Mouse (Mus musculus) kidney, embryonic 15.5 days (tissue): ENCODE measurements around the gene Mycbp2. TPM values are rescaled to one million over a fixed set of nuclear protein-coding genes. Genes with fewer than 3 reads are reported as not detected.

Source experiments
- ATAC-seq: fragments of 200-750 bp; cut with Nextera tagmentation; replicated peaks from 2 replicates; pipeline ENCODE4 v1.8.0; 2017; ENCODE audit warnings: moderate TSS enrichment; ENCODE audit not compliant: low FRiP score
- H3K27ac ChIP-seq: fragments of 300-500 bp; sonication (generic); 2 replicates; pipeline ENCODE4 v1.5.1; 2015; ENCODE audit warnings: mild to moderate bottlenecking, inconsistent platforms
- H3K27me3 ChIP-seq: fragments of 300-500 bp; sonication (generic); 2 replicates; pipeline ENCODE4 v1.6.1; 2015; ENCODE audit warnings: inconsistent platforms
- H3K36me3 ChIP-seq: fragments of 300-500 bp; sonication (generic); 2 replicates; pipeline ENCODE4 v1.6.1; 2015; ENCODE audit warnings: inconsistent platforms
- H3K4me1 ChIP-seq: fragments of 300-500 bp; sonication (generic); 2 replicates; pipeline ENCODE4 v1.6.1; 2015; ENCODE audit warnings: inconsistent platforms
- H3K4me2 ChIP-seq: fragments of 300-500 bp; sonication (generic); 2 replicates; pipeline ENCODE4 v1.6.1; 2015; ENCODE audit warnings: moderate library complexity, mild to moderate bottlenecking, inconsistent platforms
- H3K4me3 ChIP-seq: fragments of 300-500 bp; sonication (generic); replicated peaks from 2 replicates; pipeline ENCODE4 v1.5.1; 2015; ENCODE audit warnings: mild to moderate bottlenecking, inconsistent platforms
- H3K9ac ChIP-seq: fragments of 300-500 bp; sonication (generic); 2 replicates; pipeline ENCODE4 v1.6.1; 2015; ENCODE audit warnings: mild to moderate bottlenecking, inconsistent platforms
- H3K9me3 ChIP-seq: fragments of 300-500 bp; sonication (generic); replicated peaks from 2 replicates; pipeline ENCODE4 v1.6.1; 2016; ENCODE audit warnings: inconsistent platforms
- WGBS: fragments of 180-500 bp; shearing (Covaris S2); methylation state at CpG from one replicate; pipeline ENCODE4 v1.1.7; 2015; ENCODE audit warnings: mixed read lengths; 5-methylcytosine and 5-hydroxymethylcytosine counted together
- polyA plus RNA-seq: library from polyadenylated mRNA; unstranded; fragments of >200 nt; fragmentation: Nextera tagmentation; extraction: Ambion mirVana; gene quantifications from 2 replicates; pipeline ENCODE4 v1.2.1, GENCODE M21; 2015

The Mycbp2 gene
- 17.6 and 19.0 TPM in 2 replicates for polyA plus RNA-seq

- H3K4me1 ChIP-seq = peaks cover 18% of the 10 kb centered on the region
- ATAC-seq = peak; percentile 99
- H3K27ac ChIP-seq = peak within 1 kb of the TSS; percentile 89
- H3K9ac ChIP-seq = peak within 1 kb of the TSS; percentile 77
- H3K36me3 ChIP-seq = no peaks in the 10 kb centered on the region
- H3K9me3 ChIP-seq = no peaks in the 10 kb centered on the region
- H3K4me2 ChIP-seq = peak within 1 kb of the TSS; percentile 79
- H3K27me3 ChIP-seq = no peaks in the 10 kb centered on the region
- 4% methylated on average over 39 of the region's 41 CpGs for WGBS
- H3K4me3 ChIP-seq = peak within 1 kb of the TSS; percentile 84
Observed at GRCm38 (mm10) chr14:103346729-103347505, at the start of gene Mycbp2. TSS of gene Mycbp2 (minus strand) at chr14:103346814.

GRCm38 (mm10) chr14:103392391-103392790, 45.8 kb upstream of the Mycbp2 start:
- H3K9ac ChIP-seq = no peak overlapping the region
- H3K4me1 ChIP-seq = no peaks in the 10 kb centered on the region
- no peaks in the 10 kb centered on the region for H3K9me3 ChIP-seq
- no peaks in the 10 kb centered on the region for H3K27me3 ChIP-seq
- H3K27ac ChIP-seq = no peak overlapping the region
- H3K4me2 ChIP-seq = no peak overlapping the region
- 81% methylated on average over 7 of the region's 7 CpGs for WGBS
- H3K4me3 ChIP-seq = no peak overlapping the region
- no peaks in the 10 kb centered on the region for H3K36me3 ChIP-seq
- no peak for ATAC-seq

GRCm38 (mm10) chr14:103387431-103387830, 40.8 kb upstream of the Mycbp2 start:
- Histone ChIP-seq H3K4me2 (no peak overlapping the region), H3K36me3 (no peaks in the 10 kb centered on the region), H3K4me3 (no peak overlapping the region), H3K9ac (no peak overlapping the region), H3K9me3 (no peaks in the 10 kb centered on the region), H3K27ac (no peak overlapping the region), H3K27me3 (no peaks in the 10 kb centered on the region), H3K4me1 (no peaks in the 10 kb centered on the region)
- no peak for ATAC-seq
- 84% methylated on average over 4 of the region's 4 CpGs for WGBS

- no peak overlapping the region for H3K27ac ChIP-seq
- no peaks in the 10 kb centered on the region for H3K27me3 ChIP-seq
- no peak overlapping the region for H3K4me2 ChIP-seq
- no peak overlapping the region for H3K4me3 ChIP-seq
- H3K9ac ChIP-seq = no peak overlapping the region
- H3K36me3 ChIP-seq = no peaks in the 10 kb centered on the region
- H3K4me1 ChIP-seq = no peaks in the 10 kb centered on the region
- ATAC-seq = no peak
- H3K9me3 ChIP-seq = no peaks in the 10 kb centered on the region
- 79% methylated on average over 8 of the region's 8 CpGs for WGBS
Observed at GRCm38 (mm10) chr14:103386871-103387270, 40.3 kb upstream of the Mycbp2 start.

- Histone ChIP-seq H3K9ac (no peak overlapping the region), H3K4me2 (no peak overlapping the region), H3K27ac (no peak overlapping the region), H3K36me3 (no peaks in the 10 kb centered on the region), H3K4me1 (no peaks in the 10 kb centered on the region), H3K27me3 (no peaks in the 10 kb centered on the region), H3K9me3 (no peaks in the 10 kb centered on the region), H3K4me3 (no peak overlapping the region)
- ATAC-seq = no peak
- 82% methylated on average over 13 of the region's 13 CpGs for WGBS
Observed at GRCm38 (mm10) chr14:103385084-103385610, 38.5 kb upstream of the Mycbp2 start.

GRCm38 (mm10) chr14:103378703-103379102, 32.1 kb upstream of the Mycbp2 start:
- ATAC-seq = no peak
- no peak overlapping the region for H3K4me2 ChIP-seq
- no peaks in the 10 kb centered on the region for H3K36me3 ChIP-seq
- no peaks in the 10 kb centered on the region for H3K9me3 ChIP-seq
- H3K4me1 ChIP-seq = no peaks in the 10 kb centered on the region
- no peak overlapping the region for H3K4me3 ChIP-seq
- WGBS = 77% methylated on average over 3 of the region's 3 CpGs
- H3K27ac ChIP-seq = no peak overlapping the region
- H3K9ac ChIP-seq = no peak overlapping the region
- no peaks in the 10 kb centered on the region for H3K27me3 ChIP-seq

GRCm38 (mm10) chr14:103376765-103377164, 30.2 kb upstream of the Mycbp2 start:
- Histone ChIP-seq H3K4me3 (no peak overlapping the region), H3K27ac (no peak overlapping the region), H3K4me2 (no peak overlapping the region), H3K4me1 (no peaks in the 10 kb centered on the region), H3K27me3 (no peaks in the 10 kb centered on the region), H3K9ac (no peak overlapping the region), H3K9me3 (no peaks in the 10 kb centered on the region), H3K36me3 (no peaks in the 10 kb centered on the region)
- WGBS = 72% methylated on average over 3 of the region's 3 CpGs
- ATAC-seq = no peak

GRCm38 (mm10) chr14:103375523-103375922, 28.9 kb upstream of the Mycbp2 start:
- Histone ChIP-seq H3K27ac (no peak overlapping the region), H3K9me3 (no peaks in the 10 kb centered on the region), H3K4me1 (no peaks in the 10 kb centered on the region), H3K4me2 (no peak overlapping the region), H3K36me3 (no peaks in the 10 kb centered on the region), H3K27me3 (no peaks in the 10 kb centered on the region), H3K9ac (no peak overlapping the region), H3K4me3 (no peak overlapping the region)
- no peak for ATAC-seq
- WGBS = 89% methylated on average over 1 of the region's 1 CpGs

GRCm38 (mm10) chr14:103363199-103363598, 16.6 kb upstream of the Mycbp2 start:
- no peak for ATAC-seq
- H3K36me3 ChIP-seq = no peaks in the 10 kb centered on the region
- WGBS = 57% methylated on average over 2 of the region's 2 CpGs

GRCm38 (mm10) chr14:103356066-103356465, 9.5 kb upstream of the Mycbp2 start:
- WGBS = 80% methylated on average over 3 of the region's 3 CpGs
- H3K27ac ChIP-seq = no peak overlapping the region
- H3K4me1 ChIP-seq = peaks cover 8% of the 10 kb centered on the region; the same call in 1 of the 2 replicates
- no peak overlapping the region for H3K9ac ChIP-seq
- H3K36me3 ChIP-seq = no peaks in the 10 kb centered on the region
- H3K27me3 ChIP-seq = no peaks in the 10 kb centered on the region
- ATAC-seq = no peak
- no peak overlapping the region for H3K4me2 ChIP-seq
- H3K4me3 ChIP-seq = no peak overlapping the region
- no peaks in the 10 kb centered on the region for H3K9me3 ChIP-seq

More at GRCm38 (mm10) chr14:103363199-103363598, 16.6 kb upstream of the Mycbp2 start:
- H3K27me3 ChIP-seq = no peaks in the 10 kb centered on the region
- no peaks in the 10 kb centered on the region for H3K4me1 ChIP-seq
- no peak overlapping the region for H3K4me2 ChIP-seq
- H3K27ac ChIP-seq = no peak overlapping the region
- H3K9me3 ChIP-seq = no peaks in the 10 kb centered on the region
- no peak overlapping the region for H3K4me3 ChIP-seq
- H3K9ac ChIP-seq = no peak overlapping the region

- peak; percentile 52; the same call in 1 of the 2 replicates for ATAC-seq
Observed at GRCm38 (mm10) chr14:103354396-103355352, 8.1 kb upstream of the Mycbp2 start.

More at GRCm38 (mm10) chr14:103354396-103355352, 8.1 kb upstream of the Mycbp2 start:
- no peaks in the 10 kb centered on the region for H3K27me3 ChIP-seq
- no peaks in the 10 kb centered on the region for H3K36me3 ChIP-seq
- 45% methylated on average over 16 of the region's 18 CpGs for WGBS
- H3K9me3 ChIP-seq = no peaks in the 10 kb centered on the region
- H3K27ac ChIP-seq = no peak overlapping the region
- peaks cover 12% of the 10 kb centered on the region; the same call in 1 of the 2 replicates for H3K4me1 ChIP-seq
- H3K4me2 ChIP-seq = no peak overlapping the region
- H3K9ac ChIP-seq = no peak overlapping the region
- H3K4me3 ChIP-seq = no peak overlapping the region
